Mouse (Mus musculus): ENCODE measurements around the gene B3gat3. TPM values are rescaled to one million over a fixed set of nuclear protein-coding genes. Genes with fewer than 3 reads are reported as not detected.
A peak's percentile ranks its signal among the peaks of the same experiment; 100 is the strongest.
"Not testable (repeated sequence)": the region's sequence is repeated elsewhere in the genome, so short reads cannot be mapped to it uniquely, and the experiment has no call there.

The B3gat3 gene
- polyA plus RNA-seq (2015; fragmentation: Nextera tagmentation; extraction: Ambion mirVana), result 39.8 and 44.5 TPM in 2 replicates

DNA sequence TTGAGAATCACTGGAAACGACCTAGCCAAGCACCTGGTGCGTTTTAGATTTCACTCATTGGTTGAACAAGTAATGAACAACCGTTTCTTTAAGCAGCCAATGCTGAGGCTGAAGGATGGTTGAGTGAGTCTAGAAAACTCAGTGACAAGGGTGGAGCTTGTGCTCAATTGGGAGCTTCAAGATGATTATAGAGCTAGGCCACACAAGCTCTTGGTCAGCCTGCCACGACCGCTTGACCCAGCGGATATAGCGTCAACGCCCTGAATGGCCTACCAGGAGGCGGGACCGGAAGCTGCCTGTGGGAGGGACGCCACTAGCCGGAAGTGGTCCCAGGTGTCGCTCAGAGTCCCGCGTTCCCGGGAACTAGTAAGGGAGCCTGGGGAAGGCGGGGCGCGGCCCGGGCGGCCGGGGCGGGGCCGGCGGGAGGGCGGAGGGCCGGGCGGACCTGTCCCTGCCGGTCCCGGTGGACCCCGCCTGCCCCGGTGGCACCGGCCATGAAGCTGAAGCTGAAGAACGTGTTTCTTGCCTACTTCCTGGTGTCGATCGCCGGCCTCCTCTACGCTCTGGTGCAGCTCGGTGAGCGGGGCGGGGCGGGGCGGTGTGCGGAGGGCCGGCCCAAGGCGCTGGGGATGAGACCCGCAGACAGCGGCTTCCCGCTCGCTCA is at the start of gene B3gat3:
TSS of gene B3gat3 (plus strand) at position 302 of the 664 bp plus-strand sequence.
- Histone ChIP-seq H3K9ac (peak within 1 kb of the TSS; percentile 64), H3K4me3 (replicated peaks) (peak within 1 kb of the TSS; percentile 79), H3K4me1 (peaks cover 12% of the 10 kb centered on the region; the same call in 1 of the 2 replicates), H3K9me3 (no peaks in the 10 kb centered on the region), H3K4me2 (peak within 1 kb of the TSS; percentile 65), H3K36me3 (peaks cover 19% of the 10 kb centered on the region), H3K27me3 (replicated peaks) (no peaks in the 10 kb centered on the region), H3K27ac (peak within 1 kb of the TSS; percentile 89)
- ATAC-seq (ENCODE audit: insufficient read depth, low FRiP score, low read depth), result peak; percentile 97
- 3% methylated on average over 49 of the region's 50 CpGs for WGBS

DNA sequence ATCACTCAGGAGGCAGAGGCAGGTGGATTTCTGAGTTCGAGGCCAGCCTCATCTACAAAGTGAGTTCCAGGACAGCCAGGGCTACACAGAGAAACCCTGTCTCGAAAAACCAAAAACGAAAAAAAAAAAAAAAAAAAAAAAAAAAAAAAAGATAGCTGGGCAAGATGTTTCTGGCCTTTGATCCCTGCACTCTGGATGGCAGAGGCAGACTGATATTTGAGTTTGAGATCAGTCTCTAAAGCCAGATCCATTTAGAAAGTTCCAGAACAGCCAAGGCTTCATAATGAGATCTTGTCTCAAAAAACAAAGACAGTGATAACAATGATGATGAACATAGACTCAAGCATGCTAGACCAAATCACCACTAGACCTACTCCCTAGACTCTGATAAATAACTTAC is 49.8 kb upstream of the B3gat3 start:
- H3K9me3 ChIP-seq; ATAC-seq (ENCODE audit: insufficient read depth, low FRiP score, low read depth); H3K27ac ChIP-seq; H3K4me1 ChIP-seq; H3K27me3 ChIP-seq (replicated peaks); H3K9ac ChIP-seq: not testable (repeated sequence)
- Histone ChIP-seq H3K4me3 (replicated peaks) (peak overlapping the region; percentile 97; the same call in 1 of the 2 replicates), H3K4me2 (peak overlapping the region; percentile 57; the same call in 1 of the 2 replicates), H3K36me3 (peaks cover 10% of the 10 kb centered on the region)
- WGBS, result 63% methylated on average over 3 of the region's 3 CpGs

DNA sequence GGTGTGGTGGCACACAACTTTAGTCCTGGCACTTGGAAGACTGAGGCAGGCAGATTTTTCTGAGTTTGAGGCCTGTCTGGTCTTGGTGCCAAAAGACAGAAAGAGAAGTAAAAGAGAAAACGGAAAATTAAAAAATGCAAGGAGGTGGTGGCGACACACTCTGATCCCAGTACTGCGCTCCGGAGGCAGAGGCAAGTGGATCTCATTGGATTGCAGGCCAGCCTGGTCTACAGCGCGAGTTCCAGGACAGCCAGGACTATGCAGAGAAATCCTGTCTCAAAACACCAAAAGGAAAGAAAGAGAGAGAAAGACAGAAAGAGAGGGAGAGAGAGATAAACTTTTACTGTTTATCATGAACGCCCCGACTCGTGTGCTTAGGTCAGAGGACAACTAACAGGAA is 49.3 kb upstream of the B3gat3 start:
- H3K27ac ChIP-seq, result peak overlapping the region; percentile 45
- H3K9me3 ChIP-seq, result no peaks in the 10 kb centered on the region
- ATAC-seq (ENCODE audit: insufficient read depth, low FRiP score, low read depth), result no peak
- H3K27me3 ChIP-seq (replicated peaks), result no peaks in the 10 kb centered on the region
- WGBS, result 38% methylated on average over 9 of the region's 9 CpGs
- H3K4me1 ChIP-seq, result peaks cover 6% of the 10 kb centered on the region
- peak overlapping the region; percentile 40; the same call in 1 of the 2 replicates for H3K9ac ChIP-seq
- H3K4me3 ChIP-seq (replicated peaks), result peak overlapping the region; percentile 97
- peak overlapping the region; percentile 57 for H3K4me2 ChIP-seq
- peaks cover 14% of the 10 kb centered on the region for H3K36me3 ChIP-seq

DNA sequence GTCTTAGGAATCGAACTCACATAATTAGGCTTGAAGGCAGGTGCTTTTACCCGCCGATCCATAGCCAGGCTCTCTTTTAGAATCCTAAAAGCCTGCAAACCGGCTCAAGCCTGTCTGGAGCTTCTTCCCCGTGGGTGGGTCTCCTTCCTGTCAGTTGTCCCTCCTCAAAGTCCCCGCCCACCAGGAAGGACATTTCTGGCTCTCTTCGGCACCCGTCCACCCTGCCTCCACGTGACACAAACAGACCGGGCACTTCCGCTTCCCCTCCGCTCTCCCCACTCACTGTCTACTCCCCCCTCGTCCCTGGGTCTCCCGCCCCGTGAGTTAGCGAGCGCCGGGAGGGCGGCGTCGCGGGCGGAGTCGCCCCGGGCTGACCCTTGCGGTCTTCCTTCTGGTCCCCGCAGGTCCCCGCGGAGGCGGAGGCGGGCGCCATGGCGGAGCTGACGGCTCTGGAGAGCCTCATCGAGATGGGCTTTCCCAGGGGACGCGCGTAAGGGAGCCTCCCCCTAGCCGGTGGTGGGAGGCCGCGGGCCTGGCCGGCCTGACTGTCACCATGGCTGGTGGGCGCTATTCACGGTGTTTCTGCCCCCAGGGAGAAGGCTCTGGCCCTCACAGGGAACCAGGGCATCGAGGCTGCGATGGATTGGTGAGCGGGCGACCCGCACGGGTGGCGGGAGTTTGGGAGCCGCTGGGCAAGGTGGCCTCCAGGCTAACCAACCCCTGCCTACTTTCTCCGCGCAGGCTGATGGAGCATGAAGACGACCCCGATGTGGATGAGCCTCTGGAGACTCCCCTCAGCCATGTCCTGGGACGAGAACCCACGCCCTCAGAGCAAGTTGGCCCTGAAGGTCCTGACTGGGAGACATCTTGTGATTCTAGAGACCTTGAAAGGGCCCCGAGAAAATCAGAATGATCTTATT is 48.6 kb upstream of the B3gat3 start, which contains the start of gene Ubxn1:
TSS of gene Ubxn1 (plus strand) at position 230 of the 920 bp plus-strand sequence.
- peak; percentile 97 for ATAC-seq (ENCODE audit: insufficient read depth, low FRiP score, low read depth)

DNA sequence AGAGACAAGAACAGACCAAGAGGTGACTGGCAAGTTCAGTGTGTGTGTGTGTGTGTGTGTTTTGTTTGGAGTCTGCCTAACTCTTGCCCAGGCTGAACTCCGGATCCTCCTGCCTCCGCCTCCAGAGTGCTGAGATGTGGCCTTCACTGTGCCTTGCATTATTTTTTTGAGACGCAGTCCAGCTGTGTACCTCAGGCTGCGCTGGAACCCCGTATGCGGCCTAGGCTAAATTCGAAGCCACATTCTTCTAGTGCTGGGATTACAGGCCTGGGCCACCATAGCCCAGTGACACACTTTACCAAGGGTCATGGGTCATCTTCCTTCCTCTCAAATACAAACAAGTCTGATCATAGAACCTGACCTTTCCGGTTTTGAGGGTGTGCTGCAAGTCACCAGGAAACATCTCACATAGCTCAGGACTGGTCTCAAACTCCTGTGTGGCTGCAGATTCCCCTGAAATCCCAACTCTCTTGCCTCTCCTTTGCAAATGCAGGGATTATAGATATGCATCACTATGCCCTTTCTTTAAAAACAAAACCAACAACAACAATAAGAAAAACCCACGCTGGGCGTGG is 47.8 kb upstream of the B3gat3 start:
- no peaks in the 10 kb centered on the region for H3K27me3 ChIP-seq (replicated peaks)
- peaks cover 24% of the 10 kb centered on the region for H3K36me3 ChIP-seq
- peak overlapping the region; percentile 97 for H3K4me3 ChIP-seq (replicated peaks)
- no peaks in the 10 kb centered on the region for H3K9me3 ChIP-seq
- peaks cover 6% of the 10 kb centered on the region for H3K4me1 ChIP-seq
- H3K4me2 ChIP-seq, result peak overlapping the region; percentile 87
- H3K27ac ChIP-seq, result peak overlapping the region; percentile 84
- H3K9ac ChIP-seq, result peak overlapping the region; percentile 94
- 59% methylated on average over 10 of the region's 10 CpGs for WGBS
- ATAC-seq (ENCODE audit: insufficient read depth, low FRiP score, low read depth), result no peak

More for the DNA sequence above, 48.6 kb upstream of the B3gat3 start, which contains the start of gene Ubxn1:
- Histone ChIP-seq H3K4me1 (peaks cover 6% of the 10 kb centered on the region), H3K27me3 (replicated peaks) (no peaks in the 10 kb centered on the region), H3K4me3 (replicated peaks) (peak within 1 kb of the TSS; percentile 97), H3K9ac (peak within 1 kb of the TSS; percentile 94), H3K36me3 (peaks cover 18% of the 10 kb centered on the region), H3K27ac (peak within 1 kb of the TSS; percentile 84), H3K9me3 (no peaks in the 10 kb centered on the region), H3K4me2 (peak within 1 kb of the TSS; percentile 87)
- under 1% methylated on average over 59 of the region's 59 CpGs for WGBS

DNA sequence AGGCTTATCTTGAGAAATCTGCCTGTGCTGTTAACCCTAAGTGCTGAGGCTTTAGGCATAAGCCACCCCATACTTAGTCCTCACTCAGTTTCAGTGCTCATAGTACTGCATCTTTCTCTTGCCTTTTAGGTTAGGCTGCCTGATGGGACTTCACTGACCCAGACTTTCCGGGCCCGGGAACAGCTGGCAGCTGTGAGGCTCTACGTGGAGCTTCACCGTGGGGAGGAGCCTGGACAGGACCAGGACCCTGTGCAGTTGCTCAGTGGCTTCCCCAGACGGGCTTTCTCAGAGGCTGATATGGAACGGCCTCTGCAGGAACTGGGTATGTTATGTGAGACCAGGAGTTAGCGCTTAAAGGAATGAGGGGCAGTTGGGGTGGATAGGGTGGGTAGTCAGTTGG is 45.1 kb upstream of the B3gat3 start:
- H3K4me1 ChIP-seq, result peaks cover 13% of the 10 kb centered on the region
- no peak overlapping the region for H3K4me2 ChIP-seq
- H3K9me3 ChIP-seq, result no peaks in the 10 kb centered on the region
- H3K9ac ChIP-seq, result no peak overlapping the region
- ATAC-seq (ENCODE audit: insufficient read depth, low FRiP score, low read depth), result no peak
- no peak overlapping the region for H3K27ac ChIP-seq
- H3K4me3 ChIP-seq (replicated peaks), result no peak overlapping the region
- H3K27me3 ChIP-seq (replicated peaks), result no peaks in the 10 kb centered on the region
- H3K36me3 ChIP-seq, result peaks cover 24% of the 10 kb centered on the region
- 86% methylated on average over 7 of the region's 7 CpGs for WGBS

DNA sequence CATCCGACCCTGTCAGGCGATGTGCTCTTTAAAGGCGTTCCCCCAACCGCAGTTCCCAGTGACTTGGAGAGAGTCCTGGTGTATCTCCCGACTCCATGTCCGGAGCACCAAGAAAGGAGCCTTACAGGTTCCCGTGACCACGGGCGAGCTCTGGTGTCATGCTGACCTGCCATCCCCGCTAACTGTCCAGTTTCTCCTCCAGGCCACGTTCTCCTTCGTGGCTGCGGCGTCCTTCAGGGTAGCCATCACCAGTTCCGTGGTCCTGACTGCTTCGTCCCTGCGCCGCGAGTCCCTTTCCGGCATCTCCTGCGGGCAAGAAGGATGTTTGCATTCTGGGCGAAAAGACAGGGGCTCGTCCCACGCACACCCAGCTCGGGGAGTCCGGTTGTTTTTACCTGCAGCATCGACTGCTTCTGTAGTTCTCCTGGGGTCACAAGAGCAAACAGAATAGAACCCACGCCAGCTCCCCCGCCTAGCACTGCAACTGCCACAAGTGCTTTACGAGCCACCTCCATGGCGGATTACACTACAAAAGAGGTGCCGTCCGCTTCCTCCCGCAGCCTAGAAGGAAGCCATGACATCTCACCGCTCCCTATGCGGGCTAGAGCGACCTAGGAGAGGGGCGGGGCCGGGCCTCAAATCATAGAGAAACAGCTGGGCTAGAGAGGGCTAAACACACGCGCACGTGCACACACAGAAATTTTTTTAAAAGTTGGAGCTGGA is 39.7 kb upstream of the B3gat3 start, which contains the start of gene Uqcc3:
TSS of gene Uqcc3 (minus strand) at position 613 of the 723 bp plus-strand sequence.
- WGBS, result under 1% methylated on average over 42 of the region's 42 CpGs
- peaks cover 9% of the 10 kb centered on the region; the same call in 1 of the 2 replicates for H3K4me1 ChIP-seq
- ATAC-seq (ENCODE audit: insufficient read depth, low FRiP score, low read depth), result peak; percentile 93

DNA sequence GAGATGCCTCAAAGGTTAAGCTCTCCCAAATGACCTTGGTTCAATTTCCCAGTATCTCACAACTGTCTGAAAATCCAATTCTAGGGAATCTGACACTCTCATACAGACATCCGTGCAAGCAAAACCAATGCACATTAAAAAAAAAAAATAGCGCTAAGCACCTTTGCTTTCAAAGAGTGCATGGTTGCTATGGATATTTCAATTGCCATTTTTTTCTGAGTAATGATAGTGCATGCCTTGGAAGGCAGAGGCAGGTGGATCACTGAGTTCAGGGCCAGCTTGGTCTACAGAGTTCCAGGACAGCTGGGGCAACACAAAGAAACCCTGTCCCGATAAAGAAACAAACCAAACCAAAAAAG is 39.2 kb upstream of the B3gat3 start:
- Histone ChIP-seq H3K4me1 (peaks cover 9% of the 10 kb centered on the region; the same call in 1 of the 2 replicates), H3K36me3 (peaks cover 9% of the 10 kb centered on the region; the same call in 1 of the 2 replicates), H3K9ac (peak overlapping the region; percentile 89; the same call in 1 of the 2 replicates), H3K4me2 (peak overlapping the region; percentile 72), H3K27ac (no peak overlapping the region), H3K27me3 (replicated peaks) (no peaks in the 10 kb centered on the region), H3K4me3 (replicated peaks) (peak overlapping the region; percentile 68), H3K9me3 (no peaks in the 10 kb centered on the region)
- ATAC-seq (ENCODE audit: insufficient read depth, low FRiP score, low read depth), result no peak
- WGBS, result 13% methylated on average over 3 of the region's 3 CpGs

More for the DNA sequence above, 39.7 kb upstream of the B3gat3 start, which contains the start of gene Uqcc3:
- peaks cover 13% of the 10 kb centered on the region for H3K36me3 ChIP-seq
- no peaks in the 10 kb centered on the region for H3K9me3 ChIP-seq
- peak within 1 kb of the TSS; percentile 68 for H3K4me3 ChIP-seq (replicated peaks)
- no peaks in the 10 kb centered on the region for H3K27me3 ChIP-seq (replicated peaks)
- peak within 1 kb of the TSS; percentile 72 for H3K4me2 ChIP-seq
- peak within 1 kb of the TSS; percentile 89 for H3K9ac ChIP-seq
- H3K27ac ChIP-seq, result peak within 1 kb of the TSS; percentile 89

DNA sequence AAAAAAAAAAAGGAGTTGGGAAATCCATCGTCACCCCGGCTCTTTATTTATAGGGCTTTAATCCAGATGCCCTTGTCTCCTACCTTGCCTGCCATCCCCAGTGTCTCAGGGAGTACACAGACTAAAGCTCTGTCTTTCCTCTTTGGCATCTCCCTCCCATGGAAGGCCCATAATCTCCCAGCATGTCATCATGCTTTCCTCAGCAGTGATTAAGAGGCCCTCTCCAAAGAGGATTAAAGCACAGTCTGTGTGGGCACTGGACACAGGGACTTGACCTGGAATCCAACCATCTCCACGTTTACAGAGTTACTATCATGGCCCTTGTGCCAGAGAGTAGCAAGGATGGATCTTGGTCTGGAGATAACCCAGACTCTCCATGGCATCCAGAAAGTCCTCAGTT is 36.6 kb upstream of the B3gat3 start, which contains the start of the genes Lbhd1 and Gm49403:
TSS of gene Lbhd1 (plus strand) at position 117 of the 400 bp plus-strand sequence.
TSS of gene Gm49403 (plus strand) at position 315 of the 400 bp plus-strand sequence.
- Histone ChIP-seq H3K4me2 (no peak within 1 kb of the TSS), H3K9ac (no peak within 1 kb of the TSS), H3K4me1 (peaks cover 9% of the 10 kb centered on the region; the same call in 1 of the 2 replicates), H3K27ac (no peak within 1 kb of the TSS), H3K4me3 (replicated peaks) (no peak within 1 kb of the TSS), H3K27me3 (replicated peaks) (no peaks in the 10 kb centered on the region), H3K9me3 (no peaks in the 10 kb centered on the region), H3K36me3 (no peaks in the 10 kb centered on the region)
- no peak for ATAC-seq (ENCODE audit: insufficient read depth, low FRiP score, low read depth)
- WGBS, result 83% methylated on average over 3 of the region's 3 CpGs

DNA sequence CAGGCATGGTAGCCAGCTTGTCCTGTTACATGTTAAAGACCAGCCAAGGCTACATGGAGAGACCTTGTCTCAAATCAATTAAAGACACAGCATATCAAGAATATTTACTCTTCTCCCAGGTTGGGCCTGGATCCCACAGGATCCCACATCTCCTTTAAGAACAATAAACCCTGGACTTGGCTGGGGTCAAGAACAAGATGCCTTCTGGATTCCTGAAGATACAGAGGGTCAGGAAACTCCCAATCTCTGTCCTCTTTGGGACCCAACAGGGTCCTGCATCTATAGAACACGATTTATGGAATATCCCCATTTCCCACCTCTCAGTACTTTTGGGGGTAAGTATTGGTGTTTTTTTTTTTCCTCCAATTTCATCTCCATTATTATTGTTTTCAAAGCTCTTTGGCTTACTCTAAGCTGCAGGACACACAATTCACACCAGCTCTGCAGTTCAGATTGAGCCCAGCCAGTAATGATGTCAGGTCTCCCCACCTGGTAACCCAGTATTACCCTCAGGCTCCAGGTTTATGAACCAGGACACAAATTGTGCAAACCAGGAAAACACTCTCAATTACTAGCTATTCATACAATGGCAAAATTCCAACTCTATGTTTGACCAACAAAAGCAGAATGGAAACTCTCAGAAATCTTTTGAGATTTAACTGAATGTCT is 33.1 kb upstream of the B3gat3 start:
- no peak for ATAC-seq (ENCODE audit: insufficient read depth, low FRiP score, low read depth)
- 43% methylated on average over 1 of the region's 1 CpGs for WGBS
- no peak overlapping the region for H3K9ac ChIP-seq

More for the DNA sequence above, 33.1 kb upstream of the B3gat3 start:
- Histone ChIP-seq H3K9me3 (no peaks in the 10 kb centered on the region), H3K27me3 (replicated peaks) (no peaks in the 10 kb centered on the region), H3K4me2 (0 out of 2 replicates have a peak overlapping the region, but pooled peaks have one; percentile 57), H3K4me1 (peaks cover 6% of the 10 kb centered on the region; the same call in 1 of the 2 replicates), H3K4me3 (replicated peaks) (no peak overlapping the region), H3K36me3 (0 out of 2 replicates have a peak, but pooled peaks cover 4% of the 10 kb centered on the region), H3K27ac (peak overlapping the region; percentile 80)

Measured in stomach, embryonic 15.5 days (tissue).